Mouse (Mus musculus): ENCODE measurements around the gene Atp2b2.

GRCm38 (mm10) chr6:113806241-113806640 lies 236.2 kb downstream of the Atp2b2 start:
- TF ChIP-seq CTCF (IDR thresholded peaks at IDR 0.05; ENCODE audit: low read depth) (no peak), EP300 (IDR thresholded peaks at IDR 0.05; ENCODE audit: low read depth) (no peak)

All from liver, embryonic 14.5 days (tissue).